Mouse (Mus musculus): ENCODE data around the gene Shisa9. TPM values are rescaled to one million over a fixed set of nuclear protein-coding genes. Genes with fewer than 3 reads are reported as not detected.

The Shisa9 gene
- polyA plus RNA-seq (2017; shearing (Covaris generic)), result 0.66 TPM

DNA sequence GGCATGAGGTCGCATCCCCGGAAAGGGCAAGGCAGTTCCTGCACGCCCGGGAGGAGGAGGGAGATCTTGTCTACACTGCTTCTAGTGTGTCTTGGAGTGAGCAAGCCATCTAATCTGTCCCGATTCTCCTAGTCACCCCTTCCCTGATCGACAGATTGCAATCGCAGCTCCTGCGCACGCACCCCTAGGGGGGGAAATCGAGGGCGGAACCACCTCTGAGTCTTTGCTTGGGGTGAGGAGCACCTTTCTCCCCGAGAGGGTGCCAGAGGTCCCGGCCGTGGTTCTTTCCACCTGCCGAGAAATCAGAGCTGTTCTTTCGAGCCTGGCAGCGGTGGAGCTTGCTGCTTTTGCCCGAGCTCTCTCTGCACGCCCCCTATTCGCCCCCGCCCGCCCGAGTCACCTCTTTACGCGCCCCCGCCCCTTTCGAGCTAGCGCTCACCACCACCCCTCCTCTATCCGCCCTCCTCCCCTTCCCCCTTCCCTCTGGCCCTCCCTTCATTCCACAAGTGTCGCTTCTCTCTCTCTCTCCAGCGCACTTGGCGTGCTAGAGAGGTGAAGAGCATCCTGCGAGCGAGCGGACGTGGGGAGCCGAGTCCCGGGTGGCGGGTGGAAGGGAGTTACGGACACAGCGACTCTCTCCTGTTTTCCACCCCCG, at the start of gene Shisa9:
Gene Shisa9 (plus strand): TSS at position 498 of the 655 bp plus-strand sequence.

Other genes with a start within 250 kb of the Shisa9 start
- 7.8 TPM for gene Cpped1, start 74.7 kb upstream of the Shisa9 start, polyA plus RNA-seq (2017; shearing (Covaris generic))

All from effector memory CD4-positive, alpha-beta T cell, adult 7 months (primary cell).